Mouse (Mus musculus): Measurements from ENCODE around the gene Gp6.
A peak's percentile ranks its signal among the peaks of the same experiment; 100 is the strongest.
"Not testable (repeated sequence)": the region's sequence is repeated elsewhere in the genome, so short reads cannot be mapped to it uniquely, and the experiment has no call there.

The Gp6 gene

DNA sequence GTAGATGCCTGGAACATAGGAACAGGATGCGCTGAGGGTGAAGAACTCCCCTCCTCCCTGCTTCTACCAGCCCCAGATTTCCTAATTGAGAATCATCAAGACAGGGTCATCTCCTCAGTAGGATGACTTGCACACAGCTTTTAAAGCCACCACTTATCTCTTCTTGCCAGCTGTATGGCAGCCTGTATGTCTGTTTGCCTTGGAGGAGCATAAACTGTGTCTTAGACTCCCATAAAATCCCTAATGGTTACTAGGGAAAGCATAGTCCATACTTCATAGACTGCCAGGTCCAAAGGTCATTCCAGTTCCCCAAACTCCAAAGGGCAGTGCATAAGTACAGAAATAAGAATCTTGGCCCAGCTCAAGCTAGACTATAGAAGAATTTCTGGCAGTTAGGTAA, at the start of gene Gp6:
TSS of gene Gp6 (minus strand) at position 15 of the 400 bp plus-strand sequence.
- no peak for DNase-seq

DNA sequence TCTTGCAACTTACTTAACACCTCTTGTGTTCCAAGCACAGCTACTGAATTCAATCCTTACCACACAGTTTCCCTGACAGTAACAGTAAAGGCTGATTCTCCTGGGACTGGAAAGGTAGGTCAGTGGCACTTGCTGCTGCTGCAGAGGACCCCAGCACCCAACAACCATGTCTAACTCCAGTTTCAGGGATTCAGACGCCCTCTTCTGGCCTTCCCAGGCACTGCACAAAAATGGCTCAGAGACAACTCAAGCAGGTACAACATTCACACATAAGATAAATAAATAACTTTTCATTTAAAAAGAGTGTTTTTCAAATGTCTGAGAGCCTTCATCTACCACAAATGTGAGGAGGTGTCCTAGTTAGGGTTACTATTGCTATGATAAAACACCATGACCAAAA, 49.6 kb upstream of the Gp6 start:
- DNase-seq = no peak

DNA sequence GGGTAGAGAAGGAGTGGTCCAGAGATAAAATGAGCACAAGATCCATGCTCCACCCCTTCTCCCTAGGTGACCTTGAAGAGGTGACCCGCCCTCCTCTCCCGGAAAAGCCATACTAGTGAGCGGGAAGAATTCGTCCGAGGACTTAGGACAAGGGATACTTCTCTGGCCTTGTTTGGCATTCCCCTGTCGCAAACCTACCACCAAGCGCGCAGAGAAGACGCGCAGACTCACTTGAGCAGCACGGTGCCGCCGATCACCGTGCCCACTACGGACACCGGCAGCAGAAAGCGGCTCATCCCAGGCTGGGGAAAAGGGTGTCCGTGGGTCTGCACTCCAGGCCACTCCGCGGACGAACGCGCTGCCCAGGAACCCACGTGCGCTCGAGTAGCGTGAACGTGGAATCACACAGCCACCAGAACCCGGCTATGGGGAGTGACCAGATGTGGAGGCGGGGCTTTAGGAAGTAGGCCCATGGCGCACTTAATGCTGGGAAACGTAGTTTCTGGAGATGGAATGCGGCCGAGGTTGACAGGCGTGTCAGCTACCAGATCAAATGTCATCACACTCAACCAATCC, 47.8 kb upstream of the Gp6 start, which contains the start of gene Rdh13:
TSS of gene Rdh13 (minus strand) at position 434 of the 576 bp plus-strand sequence.
- DNase-seq = peak; percentile 88 to 92

DNA sequence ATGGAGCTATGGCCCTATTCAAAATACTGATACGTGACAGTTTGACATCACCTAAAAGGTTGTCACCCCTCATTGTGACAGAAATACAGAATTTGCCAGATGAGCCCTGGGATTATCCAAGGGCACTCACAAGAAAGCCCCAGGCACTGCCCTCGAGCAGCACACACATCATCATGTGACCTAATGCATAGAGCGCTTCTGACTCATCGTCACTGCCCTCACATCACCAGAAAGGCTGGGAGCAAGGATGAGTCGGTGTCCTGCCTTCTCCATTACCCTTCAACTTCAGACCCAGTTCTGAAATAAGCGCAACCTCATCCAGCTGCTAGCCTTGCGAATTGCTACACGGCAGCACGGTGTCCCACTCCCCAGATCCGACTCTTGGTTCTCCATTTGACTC, 43.0 kb upstream of the Gp6 start:
- no peak for DNase-seq

DNA sequence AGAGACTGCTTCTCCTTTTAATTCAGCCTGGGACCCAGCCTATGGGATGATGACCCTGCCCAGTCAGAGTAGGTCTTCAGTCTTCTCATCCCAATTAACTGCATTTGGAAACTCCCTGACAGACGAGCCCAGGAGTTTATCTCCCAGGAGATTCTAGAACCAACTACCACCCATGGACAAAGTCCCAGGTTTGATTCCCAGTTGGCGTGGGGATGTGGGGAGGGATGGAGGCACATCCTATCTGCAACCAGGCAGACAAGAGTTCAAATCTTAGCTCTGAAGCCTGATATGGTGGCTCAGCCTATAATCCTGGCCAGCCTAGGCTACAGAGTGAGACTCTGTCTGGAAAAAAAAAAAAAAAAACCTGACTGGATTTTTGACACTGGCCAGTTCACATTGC, 40.2 kb upstream of the Gp6 start:
- no peak for DNase-seq

DNA sequence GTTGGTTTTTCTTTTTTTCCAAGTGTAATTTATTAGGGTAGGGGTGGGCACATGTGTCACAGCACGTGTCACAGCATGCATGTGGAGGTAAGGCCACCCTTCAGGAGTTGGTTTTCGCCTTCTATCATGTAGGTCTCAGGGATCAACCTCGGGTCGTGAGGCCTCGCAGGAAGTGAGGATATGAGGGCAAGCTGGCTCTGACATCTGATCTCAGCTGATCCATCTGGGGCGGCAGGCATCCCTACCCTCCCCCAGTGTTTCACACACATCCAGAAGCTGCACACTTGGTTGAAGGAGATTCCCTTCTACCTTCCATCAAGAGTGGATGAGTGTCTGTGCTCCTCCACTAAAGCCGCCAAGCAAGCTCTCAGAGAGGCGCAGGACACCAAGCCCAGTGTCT, 34.5 kb upstream of the Gp6 start:
- DNase-seq = no peak

DNA sequence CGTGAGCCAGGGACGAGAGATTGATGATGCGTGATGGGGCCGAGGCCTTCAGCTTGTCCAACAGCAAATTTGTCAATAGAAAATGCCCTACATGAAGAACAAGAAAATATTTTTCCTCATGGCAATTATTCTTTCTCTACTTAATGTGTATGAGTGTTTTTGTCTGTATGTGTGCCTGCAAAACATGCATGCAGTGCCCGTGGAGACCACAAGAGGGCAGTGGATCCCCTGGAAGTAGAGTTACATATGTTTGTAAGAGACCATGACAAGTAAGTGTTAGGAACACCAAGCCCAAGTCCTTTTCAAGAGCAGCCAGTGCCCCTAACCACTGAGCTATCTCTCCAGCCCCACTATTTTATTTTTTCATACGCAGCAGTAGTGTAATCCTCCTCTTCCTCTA, 34.0 kb upstream of the Gp6 start:
- DNase-seq = peak; percentile 58 to 71

DNA sequence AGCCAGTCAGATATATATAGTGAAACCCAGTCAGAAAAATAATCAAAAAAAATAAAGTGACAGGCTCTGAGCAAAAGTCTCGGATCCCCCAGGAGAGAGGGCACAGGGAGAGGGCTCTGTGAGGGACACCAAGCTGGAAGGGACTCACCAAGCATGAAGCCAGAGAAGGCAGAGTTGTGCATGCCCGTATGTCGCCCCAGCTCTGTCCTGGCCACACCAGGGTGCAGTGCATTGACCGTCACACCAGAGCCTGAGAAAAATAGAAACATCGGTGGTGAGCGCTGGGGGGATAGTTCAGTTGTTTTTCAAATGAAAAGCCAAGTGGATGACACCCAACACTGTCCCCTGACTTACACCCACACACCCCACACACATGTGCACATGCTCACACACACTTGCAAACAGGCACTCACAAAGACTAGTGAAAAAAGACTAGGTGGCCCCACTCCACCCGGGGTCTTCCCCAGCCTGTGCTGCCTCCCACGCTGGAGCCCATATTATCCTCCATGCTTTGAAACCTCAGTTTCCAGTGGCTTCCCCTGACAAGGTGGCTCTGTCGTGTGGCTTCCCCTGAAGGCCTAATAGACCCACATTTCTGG, 32.8 kb upstream of the Gp6 start:
- no peak for DNase-seq

DNA sequence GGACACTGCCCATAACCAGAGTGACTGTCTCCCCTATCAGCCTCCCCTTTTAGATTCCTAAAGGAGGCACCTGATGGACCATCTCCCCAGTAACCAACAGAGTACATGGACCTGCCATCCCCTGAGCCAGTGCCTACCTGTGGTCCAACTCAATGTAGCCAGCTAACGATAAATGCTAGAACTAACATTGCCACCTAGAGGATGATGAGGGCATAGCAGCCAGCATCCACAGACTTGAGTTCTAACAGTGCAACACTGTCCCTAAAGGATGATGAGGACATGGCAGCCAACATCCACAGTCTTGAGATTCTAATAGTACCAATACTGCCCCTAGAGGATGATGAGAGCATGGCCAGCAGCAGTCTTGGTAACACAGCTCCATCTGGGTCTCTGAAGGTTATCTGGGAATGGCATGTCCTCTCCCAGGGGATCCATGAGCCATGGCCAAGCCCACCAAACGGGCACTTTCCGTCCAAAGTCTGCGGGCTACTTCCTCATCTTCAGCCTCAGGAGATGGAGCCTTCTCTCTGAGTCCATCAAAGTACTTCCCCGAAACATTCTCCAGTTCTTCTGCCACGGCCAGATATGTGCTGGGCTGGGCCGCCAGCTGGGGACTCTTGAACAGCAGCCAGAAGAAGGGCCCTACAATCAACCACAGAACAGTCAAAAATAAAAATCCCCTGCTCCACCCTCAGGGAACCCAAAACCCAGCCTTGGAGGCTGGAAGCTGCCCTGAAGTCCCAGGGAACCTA, 29.8 kb upstream of the Gp6 start:
- DNase-seq = peak; percentile 83 to 92

DNA sequence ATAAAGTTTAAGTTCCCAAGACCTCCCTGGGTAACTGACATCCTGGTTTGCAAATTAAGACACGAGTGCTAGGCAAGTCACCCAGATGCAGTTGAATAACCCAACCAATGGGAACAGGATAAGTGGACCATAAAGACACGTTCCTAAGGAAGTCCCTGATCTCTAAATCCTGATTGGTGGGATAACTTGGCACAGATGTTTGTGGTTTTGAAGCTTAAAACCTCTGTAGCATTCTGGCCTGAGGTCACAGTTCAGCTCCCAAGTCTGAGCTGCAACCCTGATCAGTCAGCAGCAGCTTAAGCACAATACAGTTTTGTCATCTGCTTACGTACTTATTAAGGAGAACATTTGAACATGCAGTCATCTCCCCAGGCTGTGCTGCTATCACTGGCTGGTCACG, 22.7 kb upstream of the Gp6 start:
- DNase-seq = no peak

DNA sequence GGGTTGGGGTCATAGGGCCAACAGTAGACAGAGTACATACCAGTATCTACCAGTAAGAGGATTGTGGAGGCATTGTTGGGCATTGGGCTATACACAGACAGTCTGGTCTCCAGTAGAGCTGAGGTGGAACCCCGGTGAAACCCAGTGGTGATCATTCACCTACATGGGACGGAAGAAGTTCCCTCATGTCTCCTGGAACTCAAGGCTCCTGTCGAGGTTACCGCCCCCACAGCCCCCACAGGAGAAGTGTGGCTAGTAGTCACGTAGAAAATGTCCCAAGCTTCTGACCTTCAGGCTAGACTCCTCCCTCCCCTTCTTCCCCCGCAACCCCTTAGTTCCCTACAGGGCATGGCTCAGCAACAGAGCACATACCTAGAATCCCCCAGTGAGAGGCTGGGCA, 22.1 kb upstream of the Gp6 start:
- no peak for DNase-seq

DNA sequence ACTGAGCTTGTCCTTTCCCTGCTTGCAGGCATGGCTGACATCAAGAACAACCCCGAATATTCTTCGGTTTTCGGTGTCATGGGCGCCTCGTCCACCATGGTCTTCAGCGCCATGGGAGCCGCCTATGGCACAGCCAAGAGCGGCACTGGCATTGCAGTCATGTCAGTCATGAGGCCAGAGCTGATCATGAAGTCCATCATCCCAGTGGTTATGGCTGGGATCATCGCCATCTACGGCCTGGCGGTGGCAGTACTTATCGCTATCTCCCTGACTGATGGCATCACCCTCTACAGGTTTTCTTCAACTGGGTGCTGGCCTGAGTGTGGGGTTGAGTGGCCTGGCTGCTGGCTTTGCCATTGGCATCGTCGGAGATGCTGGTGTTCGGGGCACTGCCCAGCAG, 14.9 kb upstream of the Gp6 start:
- DNase-seq = not testable (repeated sequence)

DNA sequence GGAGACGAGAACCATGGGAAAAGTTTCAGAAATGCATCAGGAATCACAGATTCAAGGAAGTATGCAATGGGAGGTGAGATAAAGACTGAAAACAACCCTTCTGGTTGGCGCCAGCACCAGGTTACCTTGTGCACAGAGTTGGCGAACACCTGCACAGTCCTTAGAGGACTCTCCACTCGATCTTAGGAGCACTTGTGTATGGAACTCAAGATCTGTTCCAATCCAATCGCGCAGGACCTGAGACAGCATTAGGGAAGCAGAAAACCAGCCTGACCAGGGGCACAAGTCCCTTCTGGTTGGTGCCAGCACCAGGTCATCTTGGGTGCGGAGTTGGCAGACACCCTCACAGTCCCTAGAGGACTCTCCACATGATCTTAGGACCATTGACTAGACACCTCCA, 24.0 kb downstream of the Gp6 start:
- no peak for DNase-seq

DNA sequence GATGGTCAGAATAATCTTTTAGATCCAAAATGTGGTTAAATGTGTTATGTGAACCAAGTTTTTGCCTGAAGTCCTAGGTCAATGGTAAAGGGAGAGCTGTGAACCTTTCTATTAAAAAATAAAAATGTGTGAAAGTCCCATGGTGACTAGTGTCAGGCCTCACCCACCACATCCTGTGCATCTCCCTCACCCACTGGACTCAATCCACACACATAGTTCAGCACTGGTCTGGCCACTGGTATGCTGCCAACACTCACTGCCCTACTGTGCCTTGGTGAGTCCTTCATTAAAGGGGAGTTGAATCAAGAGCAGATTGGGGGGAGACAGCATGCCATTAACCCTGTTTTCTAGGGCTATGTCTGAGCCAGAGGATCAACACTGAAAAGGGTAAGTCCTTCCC, 60.0 kb downstream of the Gp6 start, which contains the start of gene Ncr1:
TSS of gene Ncr1 (plus strand) at position 216 of the 400 bp plus-strand sequence.
- no peak for DNase-seq

DNA sequence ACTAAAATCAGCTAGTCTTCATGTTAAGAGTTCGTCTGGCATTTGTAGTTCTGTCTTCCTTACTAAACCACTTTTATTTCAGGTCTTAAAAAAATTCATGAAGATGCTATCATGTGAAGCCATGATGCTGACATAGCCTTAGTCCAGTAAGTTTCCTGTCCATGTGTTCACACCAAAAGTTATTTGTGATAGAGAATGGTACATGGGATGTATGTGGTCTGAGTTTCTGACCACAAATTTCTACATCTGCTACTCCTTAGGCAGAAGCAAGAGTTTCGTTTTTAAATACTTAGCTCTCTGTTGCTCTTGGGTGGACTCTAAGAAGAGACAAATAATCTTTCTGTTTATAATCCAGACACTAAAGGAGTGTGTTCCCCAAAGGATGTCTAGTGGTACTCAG, 74.2 kb downstream of the Gp6 start:
- DNase-seq = no peak

All from cerebellum, postnatal 25 days (tissue).